Mouse (Mus musculus) bone marrow, adult 2 months (tissue): Measurements from ENCODE around the gene Glipr2.

Experiments
- CTCF ChIP-seq: fragments of 200-500 bp; IDR thresholded peaks from 2 replicates; pipeline ENCODE4 v1.5.1; 2011; ENCODE audit warnings: low read length, control low read depth; ENCODE audit not compliant: control insufficient read depth, insufficient read depth
- POLR2A ChIP-seq: fragments of 200-500 bp; IDR thresholded peaks from 2 replicates; pipeline ENCODE4 v1.6.1; 2011; ENCODE audit warnings: low read depth, mild to moderate bottlenecking, control low read depth, low read length, borderline replicate concordance; ENCODE audit not compliant: control insufficient read depth

GRCm38 (mm10) chr4:43980236-43980635 lies 23.0 kb downstream of the Glipr2 start:
- TF ChIP-seq CTCF (no peak), POLR2A (no peak)
